Mouse (Mus musculus): ENCODE measurements around the gene Hnrnph1.

DNA sequence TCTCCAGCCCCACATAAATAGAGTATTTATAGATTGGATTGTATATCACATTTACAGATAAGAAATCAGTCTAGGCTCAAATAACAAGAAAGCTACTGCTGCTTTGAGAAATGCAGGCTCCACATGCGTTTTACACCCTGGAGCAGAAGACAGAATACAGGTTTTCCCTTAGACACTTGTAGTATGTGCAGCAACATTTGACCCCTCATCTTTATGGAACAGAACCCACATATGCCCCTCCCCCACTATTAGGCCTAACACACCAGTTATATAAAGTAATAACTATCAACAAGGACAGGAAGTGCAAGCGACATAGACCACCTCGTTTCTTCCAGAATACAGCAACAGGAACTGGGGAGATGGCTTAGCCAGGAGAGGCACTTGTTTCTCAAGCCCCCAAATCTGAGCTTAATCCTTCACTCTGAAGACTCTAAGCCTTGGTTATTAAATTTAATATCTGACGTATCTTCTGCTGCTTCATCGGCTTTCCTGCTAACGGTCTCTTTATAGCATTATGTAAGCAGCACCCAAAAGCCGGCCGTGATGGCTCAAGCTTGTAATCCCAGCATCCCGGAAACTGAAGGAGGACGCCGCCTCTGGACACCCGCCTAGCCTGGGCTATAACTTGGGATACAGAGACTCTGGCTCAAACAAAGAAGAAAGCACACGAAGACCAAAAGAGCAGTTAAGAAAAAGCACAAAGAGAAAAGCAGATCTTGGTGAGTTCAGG is 2.3 kb upstream of the Hnrnph1 start:
- TF ChIP-seq CTCF (conservative IDR thresholded peaks at IDR 0.05 in 1 of 2, IDR thresholded peaks at IDR 0.05 in 1 of 2; ENCODE audit: low read depth in 2 of 2, low read length in 2 of 2) (no peak), KAT2A (IDR thresholded peaks at IDR 0.05; ENCODE audit: insufficient replicate concordance, low read length) (no peak), RCOR1 (conservative IDR thresholded peaks at IDR 0.05; ENCODE audit: low read depth, low read length) (no peak), MAFK (IDR thresholded peaks at IDR 0.05; ENCODE audit: insufficient replicate concordance, low read length) (no peak), SIN3A (IDR thresholded peaks at IDR 0.05; ENCODE audit: low read length) (no peak), HCFC1 (IDR thresholded peaks at IDR 0.05; ENCODE audit: low read depth, low read length) (no peak), USF1 (IDR thresholded peaks at IDR 0.05; ENCODE audit: low read depth, low read length) (no peak)

Measured in CH12.LX (cell line).